Comparison of ENCODE assay signal across 8 mouse cellular contexts in the genomic region with DNA sequence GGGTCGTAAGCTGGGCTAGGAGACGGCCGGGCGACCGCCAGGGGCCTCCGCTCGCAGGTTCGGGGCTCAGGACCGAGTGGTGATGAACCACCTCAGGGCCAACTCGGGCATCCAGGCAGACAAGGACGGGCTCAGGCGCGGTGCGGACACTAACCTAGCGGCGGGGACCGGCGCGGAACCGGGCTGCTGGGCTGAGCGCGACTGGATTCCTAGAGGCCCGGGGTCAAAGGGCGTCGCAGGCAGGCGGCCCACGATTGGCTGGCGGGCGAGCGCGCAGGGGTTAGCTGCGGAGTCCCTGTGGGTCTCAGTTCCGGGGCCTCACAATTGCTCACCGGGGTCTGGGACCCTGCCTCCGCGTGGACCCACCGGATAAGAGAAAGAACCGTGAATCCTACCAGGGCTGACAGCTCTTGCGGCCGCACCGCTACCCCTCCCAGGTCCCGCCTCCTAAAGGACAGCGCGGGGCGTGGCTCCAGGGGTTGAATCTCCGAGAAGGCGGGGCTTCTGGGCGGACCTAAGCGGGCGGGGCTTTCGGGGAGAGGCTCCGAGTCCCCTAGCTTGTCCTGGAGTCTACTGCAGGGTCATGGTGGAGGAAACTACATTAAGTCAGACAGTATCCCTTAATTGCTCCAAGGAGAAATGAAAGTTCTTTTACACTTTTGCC. TPM values are rescaled to one million over a fixed set of nuclear protein-coding genes. Genes with fewer than 3 reads are reported as not detected.
A peak's percentile ranks its signal among the peaks of the same experiment; 100 is the strongest.
DNase-seq lines count a peak whose midpoint lies in the region; ATAC-seq lines count a peak whose summit lies in the region.

A gene (minus strand): TSS at position 449 of the 664 bp plus-strand sequence.

- peak within 1 kb of the TSS; percentile 60 for H3K4me2 ChIP-seq in kidney, embryonic 15.5 days

- peak within 1 kb of the TSS; percentile 75 for H3K9ac ChIP-seq in kidney, embryonic 15.5 days

- no peaks in the 10 kb centered on the region for H3K4me1 ChIP-seq in heart, embryonic 10.5 days
- peaks cover 3% of the 10 kb centered on the region; the same call in 1 of the 2 replicates for H3K4me1 ChIP-seq in kidney, embryonic 15.5 days

- ATAC-seq in erythroblast, adult 5-6 weeks (replicated peaks; ENCODE audit: low FRiP score, poor library complexity, severe bottlenecking): peak; percentile 99
- peak; percentile 99 for ATAC-seq in kidney, embryonic 15.5 days (replicated peaks; ENCODE audit: low FRiP score)
- ATAC-seq in monocyte, adult 5-6 weeks (replicated peaks; ENCODE audit: insufficient number of reproducible peaks, low FRiP score, low TSS enrichment, poor library complexity, severe bottlenecking): peak; percentile 97

- H3K4me3 ChIP-seq in heart, embryonic 10.5 days: peak within 1 kb of the TSS; percentile 87
- H3K4me3 ChIP-seq in kidney, embryonic 15.5 days (replicated peaks): peak within 1 kb of the TSS; percentile 78

- under 1% methylated on average over 52 of the region's 52 CpGs for WGBS in heart, embryonic 10.5 days
- WGBS in kidney, embryonic 15.5 days: under 1% methylated on average over 49 of the region's 52 CpGs

- no peaks in the 10 kb centered on the region for H3K9me3 ChIP-seq in heart, embryonic 10.5 days
- H3K9me3 ChIP-seq in kidney, embryonic 15.5 days (replicated peaks): no peaks in the 10 kb centered on the region

- H3K27ac ChIP-seq in heart, embryonic 10.5 days: peak within 1 kb of the TSS; percentile 95
- H3K27ac ChIP-seq in kidney, embryonic 15.5 days: peak within 1 kb of the TSS; percentile 93

- H3K36me3 ChIP-seq in heart, embryonic 10.5 days: no peaks in the 10 kb centered on the region
- no peaks in the 10 kb centered on the region for H3K36me3 ChIP-seq in kidney, embryonic 15.5 days

- peak; percentile 96 to 97 for DNase-seq in B cell, adult 2 months
- DNase-seq in brain, adult 2 months (ENCODE audit: low read depth, low spot score): peak; percentile 96
- DNase-seq in heart, embryonic 10.5 days (ENCODE audit: low spot score): peak; percentile 97
- peak; percentile 96 for DNase-seq in liver
- DNase-seq in spleen, postnatal 4 days (ENCODE audit: low spot score in 2 of 2): peak; percentile 93 to 95

- H3K27me3 ChIP-seq in heart, embryonic 10.5 days (ENCODE audit: insufficient read depth, poor library complexity, severe bottlenecking): no peaks in the 10 kb centered on the region
- H3K27me3 ChIP-seq in kidney, embryonic 15.5 days: no peaks in the 10 kb centered on the region

RNA-seq across cellular contexts. Expression of the gene that starts here (rescaled TPM):
- 8.4 and 8.8 TPM in 2 replicates for total RNA-seq in erythroblast, adult 5-6 weeks (2015; ENCODE audit: low replicate concordance)
- 1.9 and 3.6 TPM in 2 replicates for total RNA-seq in erythroblast, adult 5-6 weeks (2017; ENCODE audit: low replicate concordance)
- polyA plus RNA-seq in heart, embryonic 10.5 days (2016; fragmentation: Nextera tagmentation; extraction: Ambion mirVana): 15.2 and 18.7 TPM in 2 replicates
- polyA plus RNA-seq in kidney, embryonic 15.5 days (2015; fragmentation: Nextera tagmentation; extraction: Ambion mirVana): 16.3 and 17.3 TPM in 2 replicates
- total RNA-seq in monocyte, adult 5-6 weeks (2017): 9.2 to 15.2 TPM (median 11.0 TPM) in 3 replicates

Comparison
In these comparisons a context has a peak if more than half of its experiments do, and no peak if none do; other contexts are left out.
1. Peak in every context shown above with its lines: DNase-seq, ATAC-seq, H3K4me3 ChIP-seq and H3K27ac ChIP-seq.